Mouse (Mus musculus): ENCODE results near the gene R3hdm1. TPM values are rescaled to one million over a fixed set of nuclear protein-coding genes. Genes with fewer than 3 reads are reported as not detected.
A peak's percentile ranks its signal among the peaks of the same experiment; 100 is the strongest.

The R3hdm1 gene
- total and polyA plus RNA-seq, 3 experiments = 17.7 to 164 (median 106) TPM

GRCm38 (mm10) chr1:128221886-128222285, 118.8 kb downstream of the R3hdm1 start:
- peak; percentile 47 for DNase-seq (ENCODE audit: low read depth, low spot score)
- peak; percentile 57 to 71; a peak in 3 of 4 replicates for TF ChIP-seq EP300 (IDR thresholded peaks at IDR 0.05; ENCODE audit: low read depth in 1 of 2, low read length in 2 of 2)
- TF ChIP-seq SIN3A (IDR thresholded peaks at IDR 0.05; ENCODE audit: low read length) = peak; percentile 21; the same call in 1 of the 2 replicates
- TF ChIP-seq GATA1 (IDR thresholded peaks at IDR 0.05; ENCODE audit: low read depth, low read length) = peak; percentile 69
- no peak for TF ChIP-seq CHD1 (IDR thresholded peaks at IDR 0.05; ENCODE audit: low read depth, low read length)
- TF ChIP-seq MXI1 (IDR thresholded peaks at IDR 0.05; ENCODE audit: low read depth, low read length) = peak; percentile 35; the same call in 1 of the 2 replicates
- TF ChIP-seq MAFK (IDR thresholded peaks at IDR 0.05; ENCODE audit: borderline replicate concordance, low read depth, low read length) = peak; percentile 28; the same call in 1 of the 2 replicates
- TF ChIP-seq BHLHE40 (IDR thresholded peaks at IDR 0.05; ENCODE audit: borderline replicate concordance, low read depth, low read length) = no peak
- TF ChIP-seq RCOR1 (IDR thresholded peaks at IDR 0.05; ENCODE audit: low read depth, low read length) = peak; percentile 96
- Histone ChIP-seq H3K9ac (ENCODE audit: control insufficient read depth, low read depth, low read length, poor library complexity, severe bottlenecking) (no peak overlapping the region), H3K9me3 (replicated peaks; ENCODE audit: insufficient read depth, low read length) (no peaks in the 10 kb centered on the region), H3K27me3 (ENCODE audit: control insufficient read depth in 1 of 2, insufficient read depth in 2 of 2, low read length in 2 of 2) (no peaks in the 10 kb centered on the region), H3K36me3 (ENCODE audit: control insufficient read depth in 1 of 2, insufficient read depth in 2 of 2, low read length in 2 of 2) (peaks cover 11 to 21% of the 10 kb centered on the region in 2 experiments), H3K27ac (ENCODE audit: control insufficient read depth, low read depth, low read length) (peak overlapping the region; percentile 29; the same call in 1 of the 2 replicates), H3K79me2 (ENCODE audit: control insufficient read depth, insufficient read depth, low read length, poor library complexity) (no peaks in the 10 kb centered on the region), H3K4me1 (ENCODE audit: control insufficient read depth in 1 of 2, insufficient read depth in 2 of 2, low read length in 2 of 2) (peaks cover 0 to 3% of the 10 kb centered on the region in 2 experiments; a peak in 3 of 4 replicates), H3K4me3 (ENCODE audit: control insufficient read depth in 1 of 2, insufficient read depth in 1 of 2, low read depth in 2 of 2, low read length in 2 of 2) (no peak overlapping the region)

GRCm38 (mm10) chr1:128223304-128223703, 120.2 kb downstream of the R3hdm1 start:
- Histone ChIP-seq H3K4me3 (ENCODE audit: control insufficient read depth in 1 of 2, insufficient read depth in 1 of 2, low read depth in 2 of 2, low read length in 2 of 2) (no peak overlapping the region), H3K79me2 (ENCODE audit: control insufficient read depth, insufficient read depth, low read length, poor library complexity) (no peaks in the 10 kb centered on the region), H3K27ac (ENCODE audit: control insufficient read depth, low read depth, low read length) (no peak overlapping the region), H3K27me3 (ENCODE audit: control insufficient read depth in 1 of 2, insufficient read depth in 2 of 2, low read length in 2 of 2) (no peaks in the 10 kb centered on the region), H3K36me3 (ENCODE audit: control insufficient read depth in 1 of 2, insufficient read depth in 2 of 2, low read length in 2 of 2) (peaks cover 11 to 16% of the 10 kb centered on the region in 2 experiments), H3K9me3 (replicated peaks; ENCODE audit: insufficient read depth, low read length) (no peaks in the 10 kb centered on the region), H3K9ac (ENCODE audit: control insufficient read depth, low read depth, low read length, poor library complexity, severe bottlenecking) (no peak overlapping the region), H3K4me1 (ENCODE audit: control insufficient read depth in 1 of 2, insufficient read depth in 2 of 2, low read length in 2 of 2) (peaks cover 0 to 3% of the 10 kb centered on the region in 2 experiments; a peak in 3 of 4 replicates)
- TF ChIP-seq ZKSCAN1 (IDR thresholded peaks at IDR 0.05; ENCODE audit: low read depth, low read length) (no peak), ZMIZ1 (IDR thresholded peaks at IDR 0.05; ENCODE audit: low read depth, low read length) (no peak), CTCF (IDR thresholded peaks at IDR 0.05 in 2 of 3, conservative IDR thresholded peaks at IDR 0.05 in 1 of 3; ENCODE audit: control insufficient read depth in 1 of 3, insufficient read depth in 1 of 3, low read depth in 2 of 3, low read length in 3 of 3, poor library complexity in 1 of 3, severe bottlenecking in 1 of 3) (peak; percentile 18 to 34 (median 32)), RAD21 (IDR thresholded peaks at IDR 0.05; ENCODE audit: low read depth, low read length) (peak; percentile 33), UBTF (IDR thresholded peaks at IDR 0.05; ENCODE audit: borderline replicate concordance, insufficient read depth, low read depth, low read length) (no peak), POLR2A (IDR thresholded peaks at IDR 0.05; ENCODE audit: control insufficient read depth in 1 of 2, insufficient read depth in 1 of 2, low read depth in 1 of 2, low read length in 2 of 2, poor library complexity in 1 of 2) (no peak), NELFE (IDR thresholded peaks at IDR 0.05; ENCODE audit: low read depth, low read length) (no peak), JUND (IDR thresholded peaks at IDR 0.05; ENCODE audit: low read depth, low read length) (no peak), SMC3 (IDR thresholded peaks at IDR 0.05; ENCODE audit: low read depth, low read length) (peak; percentile 38; the same call in 1 of the 2 replicates)
- DNase-seq (ENCODE audit: low read depth, low spot score) = no peak
